Mouse (Mus musculus): ENCODE results near the gene Fmnl2.
A peak's percentile ranks its signal among the peaks of the same experiment; 100 is the strongest.

The Fmnl2 gene

DNA sequence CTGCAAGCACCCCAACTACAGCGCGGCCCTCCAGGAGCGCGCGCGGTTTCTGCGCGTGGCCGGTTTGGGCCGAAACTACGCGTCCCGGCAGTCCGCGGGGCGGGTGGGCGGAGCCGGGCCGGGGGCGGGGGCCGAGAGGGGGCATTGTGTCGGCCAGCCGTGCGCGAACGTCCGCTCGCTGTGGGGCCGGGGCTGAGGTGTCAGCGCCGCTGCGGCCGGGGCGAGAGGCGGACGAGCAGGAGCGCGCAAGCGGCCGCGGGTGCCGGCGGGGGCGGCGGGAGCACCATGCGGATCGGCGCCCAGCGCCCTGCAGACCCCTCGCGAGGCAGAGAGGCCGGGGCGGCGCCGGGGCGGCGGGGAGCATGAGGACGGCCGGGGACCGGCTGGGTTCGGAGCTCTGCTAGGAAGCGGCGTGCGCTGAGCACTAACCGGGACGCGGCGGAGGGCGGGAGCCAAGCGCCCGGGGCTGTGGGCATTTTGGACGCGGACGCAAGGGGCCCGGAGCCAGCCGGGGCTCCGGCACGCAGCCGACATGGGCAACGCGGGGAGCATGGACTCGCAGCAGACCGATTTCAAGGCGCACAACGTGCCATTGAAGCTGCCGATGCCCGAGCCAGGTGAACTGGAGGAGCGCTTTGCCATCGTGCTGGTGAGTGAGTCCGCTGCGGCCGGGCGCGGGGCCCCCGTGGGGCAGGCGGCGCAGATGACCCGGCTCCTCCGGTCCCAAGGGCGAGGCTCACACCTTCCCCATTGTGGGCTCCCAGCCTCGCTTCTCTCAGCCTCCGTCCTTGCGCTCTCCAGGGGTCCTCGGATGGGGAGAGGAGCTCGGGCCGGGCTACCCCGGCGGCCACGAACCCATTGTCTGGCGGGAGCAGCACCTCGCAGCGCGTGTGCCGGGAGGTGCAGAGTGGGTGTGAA is at the start of gene Fmnl2:
Gene Fmnl2 (plus strand): TSS at position 250 of the 918 bp plus-strand sequence.
- DNase-seq (ENCODE audit: low read depth, low spot score), result no peak

- no peak for DNase-seq (ENCODE audit: low read depth, low spot score)
Measured at GRCm38 (mm10) chr2:52809988-52810387, 47.7 kb upstream of the Fmnl2 start.

- no peak for DNase-seq (ENCODE audit: low read depth, low spot score)
Measured at GRCm38 (mm10) chr2:52811691-52812090, 46.0 kb upstream of the Fmnl2 start.

GRCm38 (mm10) chr2:52817341-52817740 is 40.3 kb upstream of the Fmnl2 start:
- no peak for DNase-seq (ENCODE audit: low read depth, low spot score)

- no peak for DNase-seq (ENCODE audit: low read depth, low spot score)
Measured at GRCm38 (mm10) chr2:52818944-52819343, 38.7 kb upstream of the Fmnl2 start.

DNA sequence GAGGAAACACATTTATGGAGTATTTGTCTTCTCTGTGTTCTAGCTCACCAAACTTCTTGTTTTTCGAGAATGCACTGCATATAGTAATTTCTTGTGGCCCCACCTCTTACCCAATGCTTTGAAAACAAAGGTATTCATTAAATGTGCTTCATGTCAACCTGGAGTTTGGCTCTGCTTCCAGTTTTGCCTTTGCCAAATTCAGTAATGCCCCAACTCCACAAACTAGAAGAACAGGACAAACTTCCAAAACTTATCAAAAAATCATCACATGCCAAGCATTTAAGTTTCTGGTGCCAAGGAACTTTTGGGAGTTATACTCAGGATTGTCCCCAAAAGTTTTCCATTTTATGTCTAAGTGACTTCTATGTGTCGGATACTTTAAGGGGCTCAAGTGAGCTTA is 35.4 kb upstream of the Fmnl2 start:
- no peak for DNase-seq (ENCODE audit: low read depth, low spot score)

DNA sequence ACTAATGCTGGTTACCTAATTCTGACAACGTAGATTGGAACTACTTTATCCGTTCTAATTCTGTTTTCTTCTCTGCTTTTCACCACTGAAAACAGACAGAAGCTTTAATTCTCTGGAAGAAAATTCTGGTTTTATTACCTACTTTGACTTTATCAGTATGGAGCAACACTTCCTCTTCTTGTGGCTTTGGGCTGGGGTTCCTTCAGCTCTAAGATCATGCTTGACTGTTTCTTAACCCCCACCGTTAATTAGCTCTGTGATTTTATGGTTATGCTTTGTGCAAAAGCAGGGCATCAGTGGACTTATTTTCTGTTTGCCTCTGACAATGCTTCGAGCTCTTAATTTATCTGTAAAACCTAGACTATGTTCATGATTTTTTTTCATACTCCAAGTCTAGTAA is 29.6 kb upstream of the Fmnl2 start:
- no peak for DNase-seq (ENCODE audit: low read depth, low spot score)

DNA sequence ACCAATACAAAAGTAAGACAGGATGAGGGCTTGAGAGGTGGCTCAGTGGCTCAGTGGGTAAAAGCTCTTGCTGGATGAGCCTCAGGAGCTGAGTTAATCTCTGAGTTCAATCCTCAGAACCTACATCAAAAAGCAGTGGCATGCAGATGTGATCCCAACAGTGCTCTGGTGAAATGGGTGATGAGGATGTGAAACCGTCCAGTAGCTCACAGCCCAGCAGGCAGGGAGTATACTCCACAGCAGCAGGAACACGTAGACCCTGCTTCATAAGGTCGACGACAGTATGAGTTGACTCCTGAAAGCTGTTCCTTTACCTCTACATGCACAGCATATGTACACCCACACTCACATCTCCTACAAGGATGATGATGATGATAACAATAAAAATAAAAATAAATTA is 27.1 kb upstream of the Fmnl2 start:
- peak; percentile 60 for DNase-seq (ENCODE audit: low read depth, low spot score)

DNA sequence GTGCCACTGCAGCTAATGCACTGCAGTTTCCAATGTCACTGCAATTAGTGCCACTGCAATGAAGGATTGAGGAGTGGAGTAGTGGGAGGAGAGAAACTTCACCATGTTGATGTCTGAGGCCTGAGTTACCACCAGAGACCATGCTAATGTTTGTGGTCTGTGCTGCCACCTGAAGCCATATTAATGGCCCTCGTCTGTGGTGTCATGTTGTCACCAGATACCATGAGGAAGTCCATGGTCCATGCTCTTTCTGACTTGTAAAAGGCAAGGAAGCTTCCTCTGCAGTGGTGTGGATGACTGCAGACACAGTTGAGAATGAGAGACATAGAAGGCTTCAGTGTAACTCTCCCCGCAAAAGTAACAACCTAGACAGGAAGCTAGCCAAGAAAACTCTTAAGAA is 26.1 kb upstream of the Fmnl2 start:
- DNase-seq (ENCODE audit: low read depth, low spot score), result no peak

- no peak for DNase-seq (ENCODE audit: low read depth, low spot score)
Measured at GRCm38 (mm10) chr2:52835726-52836125, 21.9 kb upstream of the Fmnl2 start.

- DNase-seq (ENCODE audit: low read depth, low spot score), result peak; percentile 22
Measured at GRCm38 (mm10) chr2:52839074-52839473, 18.6 kb upstream of the Fmnl2 start.

- no peak for DNase-seq (ENCODE audit: low read depth, low spot score)
Measured at GRCm38 (mm10) chr2:52839868-52840267, 17.8 kb upstream of the Fmnl2 start.

DNA sequence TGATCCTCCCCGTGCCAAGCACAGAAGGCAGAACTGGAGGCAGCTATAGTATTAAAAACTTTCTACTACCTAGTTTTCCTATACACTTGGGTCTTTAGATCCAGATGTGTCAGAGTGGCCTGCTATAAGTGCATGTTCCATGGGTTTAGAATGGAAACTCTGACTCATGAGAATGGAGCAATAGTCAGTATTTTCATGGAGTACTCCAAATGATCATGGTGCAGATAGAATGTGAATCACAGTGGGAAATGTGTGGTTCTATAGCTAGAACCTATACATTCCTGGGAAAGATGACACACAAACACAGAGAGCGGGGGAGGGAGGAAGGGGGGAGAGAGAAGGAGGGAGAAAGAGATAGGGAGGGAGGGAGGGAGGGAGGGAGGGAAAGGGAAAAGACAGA is 13.8 kb upstream of the Fmnl2 start:
- DNase-seq (ENCODE audit: low read depth, low spot score), result no peak

- DNase-seq (ENCODE audit: low read depth, low spot score), result no peak
Measured at GRCm38 (mm10) chr2:52844936-52845752, 12.5 kb upstream of the Fmnl2 start.

- DNase-seq (ENCODE audit: low read depth, low spot score), result peak; percentile 54
Measured at GRCm38 (mm10) chr2:52846506-52846905, 11.2 kb upstream of the Fmnl2 start.

DNA sequence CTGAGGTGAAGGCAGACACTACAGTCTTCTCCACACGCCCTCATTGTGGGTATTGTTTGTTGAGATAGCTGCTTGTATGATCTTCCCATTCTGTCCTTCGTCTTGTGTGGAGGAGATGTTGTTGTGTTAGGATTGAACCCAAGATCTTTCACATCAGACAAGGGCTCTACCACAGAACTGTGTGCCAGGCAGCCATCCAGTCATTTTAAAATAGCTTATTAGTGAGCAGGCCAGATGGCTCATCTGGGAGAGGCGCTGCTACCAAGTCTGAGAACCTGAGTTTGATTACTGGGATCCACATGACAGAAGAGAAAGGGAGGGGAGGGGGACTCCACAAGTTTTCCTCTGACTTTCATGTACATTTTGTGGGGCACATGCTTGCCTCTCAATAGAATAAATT is 8.6 kb upstream of the Fmnl2 start:
- no peak for DNase-seq (ENCODE audit: low read depth, low spot score)

GRCm38 (mm10) chr2:52858529-52859465 is 1.1 kb downstream of the Fmnl2 start:
- no peak for DNase-seq (ENCODE audit: low read depth, low spot score)

GRCm38 (mm10) chr2:52859466-52859840 is 1.8 kb downstream of the Fmnl2 start:
- no peak for DNase-seq (ENCODE audit: low read depth, low spot score)

DNA sequence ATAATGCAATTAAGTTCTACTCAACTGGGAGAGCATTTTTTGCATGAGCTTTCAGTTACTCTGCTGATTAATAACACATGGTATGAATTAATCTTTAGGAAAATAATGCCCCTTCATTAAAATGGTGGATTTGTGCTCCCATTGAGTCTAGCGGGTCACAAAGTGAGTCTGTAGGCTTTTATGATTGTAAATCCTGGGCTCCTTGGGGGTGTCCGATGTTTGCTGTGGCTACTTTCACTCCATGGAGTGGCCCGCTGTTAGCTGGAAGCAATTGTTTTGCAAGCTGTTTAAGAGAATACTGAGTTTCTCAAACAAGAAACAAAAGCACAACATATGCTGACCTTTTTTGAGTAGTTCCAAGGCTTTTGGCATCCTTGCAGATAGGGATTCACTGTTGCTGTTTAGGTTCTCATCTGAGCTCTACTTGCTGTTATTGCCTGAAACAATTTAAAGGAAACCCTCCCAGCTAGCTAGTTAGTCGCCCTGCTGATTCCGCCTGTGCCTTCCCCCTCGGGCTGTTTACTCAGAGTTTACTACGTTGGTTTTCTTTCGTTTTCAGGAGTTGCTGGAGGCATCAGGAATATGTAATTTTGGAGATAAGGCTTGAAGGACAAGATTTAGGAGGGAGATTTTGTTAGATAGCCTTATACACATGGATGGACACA is 2.6 kb downstream of the Fmnl2 start:
- no peak for DNase-seq (ENCODE audit: low read depth, low spot score)

DNA sequence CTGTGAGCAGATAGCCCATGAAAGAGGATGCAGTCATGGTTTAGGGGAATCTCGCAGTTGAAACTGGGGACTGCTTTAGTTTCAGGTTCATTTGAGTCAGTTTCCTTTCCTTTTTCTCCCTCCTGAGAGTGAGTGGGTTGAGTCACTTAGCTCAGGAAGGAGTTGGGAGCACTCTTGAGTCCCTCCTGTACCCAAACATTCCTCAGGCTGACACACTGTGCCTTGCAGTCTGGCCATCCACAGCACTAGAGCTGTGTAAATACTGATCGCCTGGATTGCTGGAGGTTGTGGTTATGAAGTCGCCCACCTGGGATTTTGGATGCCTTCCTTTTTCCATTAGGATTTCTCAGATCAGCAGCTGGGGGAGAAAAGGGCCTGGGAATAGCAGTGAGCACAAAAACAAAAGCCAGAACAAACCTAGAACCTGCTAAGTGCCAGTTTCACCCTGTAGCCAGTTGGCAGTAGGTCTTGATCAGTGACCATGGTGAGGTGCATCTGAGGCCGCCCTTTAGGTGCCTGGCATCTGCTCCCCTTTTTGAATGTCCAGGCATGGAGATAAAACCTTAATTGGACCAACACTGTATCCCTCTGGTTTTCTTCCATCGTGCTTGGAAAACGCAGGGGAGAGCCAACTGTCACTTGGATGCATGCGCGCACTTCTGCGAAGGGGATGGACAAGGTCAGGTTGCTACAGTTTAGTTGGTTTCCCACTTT is 4.5 kb downstream of the Fmnl2 start:
- DNase-seq (ENCODE audit: low read depth, low spot score), result no peak

All from A20 (cell line).